Mouse (Mus musculus) embryonic facial prominence, embryonic 12.5 days (tissue): Measurements from ENCODE around the gene Tsnaxip1. TPM values are rescaled to one million over a fixed set of nuclear protein-coding genes. Genes with fewer than 3 reads are reported as not detected.
A peak's percentile ranks its signal among the peaks of the same experiment; 100 is the strongest.
"Not testable (repeated sequence)": the region's sequence is repeated elsewhere in the genome, so short reads cannot be mapped to it uniquely, and the experiment has no call there.

Source experiments
- ATAC-seq: fragments of 200-750 bp; cut with Nextera tagmentation; 2 replicates; pipeline ENCODE4 v1.8.0; 2017; ENCODE audit not compliant: insufficient number of reproducible peaks, insufficient read depth, low FRiP score, low TSS enrichment
- H3K27ac ChIP-seq: fragments of 300-500 bp; sonication (generic); 2 replicates; pipeline ENCODE4 v1.5.1; 2016; ENCODE audit warnings: mild to moderate bottlenecking
- H3K27me3 ChIP-seq: fragments of 300-500 bp; sonication (generic); 2 replicates; pipeline ENCODE4 v1.6.1; 2016; ENCODE audit warnings: mild to moderate bottlenecking, moderate library complexity
- H3K36me3 ChIP-seq: fragments of 300-500 bp; sonication (generic); 2 replicates; pipeline ENCODE4 v1.6.1; 2016; ENCODE audit warnings: mild to moderate bottlenecking
- H3K4me1 ChIP-seq: fragments of 300-500 bp; sonication (generic); 2 replicates; pipeline ENCODE4 v1.6.1; 2016
- H3K4me2 ChIP-seq: fragments of 300-500 bp; sonication (generic); replicated peaks from 2 replicates; pipeline ENCODE4 v1.6.1; 2016; ENCODE audit warnings: mild to moderate bottlenecking, moderate library complexity
- H3K4me3 ChIP-seq: fragments of 300-500 bp; sonication (generic); 2 replicates; pipeline ENCODE4 v1.5.1; 2016; ENCODE audit warnings: mild to moderate bottlenecking
- H3K9ac ChIP-seq: fragments of 300-500 bp; sonication (generic); 2 replicates; pipeline ENCODE4 v1.6.1; 2016; ENCODE audit warnings: mild to moderate bottlenecking, moderate library complexity
- H3K9me3 ChIP-seq: fragments of 300-500 bp; sonication (generic); 2 replicates; pipeline ENCODE4 v1.6.1; 2016; ENCODE audit warnings: mild to moderate bottlenecking, moderate library complexity
- WGBS: fragments of 180-500 bp; shearing (Covaris S2); methylation state at CpG from one replicate; pipeline ENCODE4 v1.1.7; 2016; 5-methylcytosine and 5-hydroxymethylcytosine counted together
- polyA plus RNA-seq: library from polyadenylated mRNA; unstranded; fragments of >200 nt; fragmentation: Nextera tagmentation; extraction: Ambion mirVana; gene quantifications from 2 replicates; pipeline ENCODE4 v1.2.1, GENCODE M21; 2016

The Tsnaxip1 gene
- polyA plus RNA-seq, 1 experiment from 2014 or later: 0.43 TPM

- Histone ChIP-seq H3K4me3 (no peak overlapping the region), H3K27ac (no peak overlapping the region), H3K27me3 (no peaks in the 10 kb centered on the region), H3K36me3 (peaks cover 63% of the 10 kb centered on the region), H3K4me1 (peaks cover 3% of the 10 kb centered on the region), H3K9me3 (no peaks in the 10 kb centered on the region), H3K4me2 (no peak overlapping the region), H3K9ac (no peak overlapping the region)
- WGBS: 93% methylated on average over 1 of the region's 1 CpGs
- ATAC-seq: no peak
Observed at GRCm38 (mm10) chr8:105820925-105821324, 6.6 kb upstream of the Tsnaxip1 start.

GRCm38 (mm10) chr8:105825506-105825905 lies 2.0 kb upstream of the Tsnaxip1 start:
- no peak overlapping the region for H3K27ac ChIP-seq
- H3K36me3 ChIP-seq: peaks cover 45% of the 10 kb centered on the region
- peak overlapping the region; percentile 91 for H3K9ac ChIP-seq
- peaks cover 12% of the 10 kb centered on the region for H3K4me1 ChIP-seq
- H3K27me3 ChIP-seq: no peaks in the 10 kb centered on the region
- no peaks in the 10 kb centered on the region for H3K9me3 ChIP-seq
- peak overlapping the region; percentile 91 for H3K4me3 ChIP-seq
- peak overlapping the region; percentile 88 for H3K4me2 ChIP-seq
- WGBS: 85% methylated on average over 4 of the region's 4 CpGs
- ATAC-seq: no peak

GRCm38 (mm10) chr8:105826379-105826778 lies 1.2 kb upstream of the Tsnaxip1 start:
- ATAC-seq: no peak
- H3K27ac ChIP-seq: peak overlapping the region; percentile 61; the same call in 1 of the 2 replicates
- peaks cover 36% of the 10 kb centered on the region for H3K36me3 ChIP-seq
- H3K27me3 ChIP-seq: no peaks in the 10 kb centered on the region
- peaks cover 12% of the 10 kb centered on the region for H3K4me1 ChIP-seq
- H3K9me3 ChIP-seq: no peaks in the 10 kb centered on the region
- peak overlapping the region; percentile 91 for H3K9ac ChIP-seq
- H3K4me2 ChIP-seq: peak overlapping the region; percentile 88
- H3K4me3 ChIP-seq: peak overlapping the region; percentile 91
- 6% methylated on average over 4 of the region's 4 CpGs for WGBS

- H3K9me3 ChIP-seq, H3K27me3 ChIP-seq, H3K27ac ChIP-seq, H3K36me3 ChIP-seq, ATAC-seq, H3K9ac ChIP-seq, H3K4me1 ChIP-seq, H3K4me2 ChIP-seq, H3K4me3 ChIP-seq: not testable (repeated sequence)
- WGBS: 80% methylated on average over 2 of the region's 2 CpGs
Observed at GRCm38 (mm10) chr8:105833740-105834139, 6.2 kb downstream of the Tsnaxip1 start.

- Histone ChIP-seq H3K36me3 (no peaks in the 10 kb centered on the region), H3K27ac (no peak overlapping the region), H3K9ac (no peak overlapping the region), H3K27me3 (no peaks in the 10 kb centered on the region), H3K4me1 (no peaks in the 10 kb centered on the region), H3K4me2 (no peak overlapping the region), H3K9me3 (no peaks in the 10 kb centered on the region), H3K4me3 (no peak overlapping the region)
- WGBS: 28% methylated on average over 11 of the region's 11 CpGs
- no peak for ATAC-seq
Observed at GRCm38 (mm10) chr8:105835318-105835717, 7.8 kb downstream of the Tsnaxip1 start.

- H3K27me3 ChIP-seq: no peaks in the 10 kb centered on the region
- no peak overlapping the region for H3K27ac ChIP-seq
- no peaks in the 10 kb centered on the region for H3K9me3 ChIP-seq
- no peak for ATAC-seq
- H3K4me3 ChIP-seq: no peak overlapping the region
- no peak overlapping the region for H3K4me2 ChIP-seq
- WGBS: 80% methylated on average over 6 of the region's 6 CpGs
- peaks cover 9% of the 10 kb centered on the region; the same call in 1 of the 2 replicates for H3K36me3 ChIP-seq
- H3K9ac ChIP-seq: no peak overlapping the region
- H3K4me1 ChIP-seq: no peaks in the 10 kb centered on the region
Observed at GRCm38 (mm10) chr8:105836991-105837390, 9.5 kb downstream of the Tsnaxip1 start.

- Histone ChIP-seq H3K4me3 (no peak overlapping the region), H3K4me2 (no peak overlapping the region), H3K9me3 (no peaks in the 10 kb centered on the region), H3K27ac (no peak overlapping the region), H3K27me3 (no peaks in the 10 kb centered on the region), H3K36me3 (peaks cover 17% of the 10 kb centered on the region), H3K4me1 (no peaks in the 10 kb centered on the region), H3K9ac (no peak overlapping the region)
- ATAC-seq: no peak
- 84% methylated on average over 5 of the region's 5 CpGs for WGBS
Observed at GRCm38 (mm10) chr8:105839209-105839608, 11.7 kb downstream of the Tsnaxip1 start.

- H3K4me2 ChIP-seq: no peak overlapping the region
- H3K4me1 ChIP-seq: peaks cover 7% of the 10 kb centered on the region
- H3K36me3 ChIP-seq: peaks cover 60% of the 10 kb centered on the region
- WGBS: 88% methylated on average over 11 of the region's 11 CpGs
- H3K27ac ChIP-seq: no peak overlapping the region
- no peak overlapping the region for H3K9ac ChIP-seq
- no peak for ATAC-seq
- no peak overlapping the region for H3K4me3 ChIP-seq
- no peaks in the 10 kb centered on the region for H3K9me3 ChIP-seq
- H3K27me3 ChIP-seq: no peaks in the 10 kb centered on the region
Observed at GRCm38 (mm10) chr8:105846678-105847077, 19.1 kb downstream of the Tsnaxip1 start.

GRCm38 (mm10) chr8:105850014-105850413 lies 22.5 kb downstream of the Tsnaxip1 start:
- Histone ChIP-seq H3K36me3 (peaks cover 42% of the 10 kb centered on the region), H3K27ac (no peak overlapping the region), H3K4me1 (peaks cover 7% of the 10 kb centered on the region), H3K9me3 (no peaks in the 10 kb centered on the region), H3K4me2 (peak overlapping the region; percentile 42; the same call in 1 of the 2 replicates), H3K27me3 (no peaks in the 10 kb centered on the region), H3K4me3 (no peak overlapping the region), H3K9ac (no peak overlapping the region)
- 80% methylated on average over 4 of the region's 4 CpGs for WGBS
- ATAC-seq: no peak

GRCm38 (mm10) chr8:105850611-105851010 lies 23.1 kb downstream of the Tsnaxip1 start:
- Histone ChIP-seq H3K4me1 (peaks cover 7% of the 10 kb centered on the region), H3K9me3 (no peaks in the 10 kb centered on the region), H3K9ac (no peak overlapping the region), H3K4me3 (0 out of 2 replicates have a peak overlapping the region, but pooled peaks have one; percentile 9), H3K27me3 (no peaks in the 10 kb centered on the region), H3K4me2 (peak overlapping the region; percentile 42), H3K36me3 (peaks cover 36% of the 10 kb centered on the region), H3K27ac (no peak overlapping the region)
- no peak for ATAC-seq
- WGBS: 75% methylated on average over 7 of the region's 7 CpGs

GRCm38 (mm10) chr8:105851651-105852143 lies 24.2 kb downstream of the Tsnaxip1 start:
- peaks cover 17% of the 10 kb centered on the region for H3K4me1 ChIP-seq
- peak overlapping the region; percentile 78 for H3K27ac ChIP-seq
- H3K9ac ChIP-seq: peak overlapping the region; percentile 80
- H3K9me3 ChIP-seq: no peaks in the 10 kb centered on the region
- no peaks in the 10 kb centered on the region for H3K27me3 ChIP-seq
- under 1% methylated on average over 34 of the region's 34 CpGs for WGBS
- peak overlapping the region; percentile 79 for H3K4me3 ChIP-seq
- H3K36me3 ChIP-seq: peaks cover 26% of the 10 kb centered on the region
- peak; percentile 83 for ATAC-seq
- H3K4me2 ChIP-seq: peak overlapping the region; percentile 68

GRCm38 (mm10) chr8:105852146-105852729 lies 24.7 kb downstream of the Tsnaxip1 start:
- peak overlapping the region; percentile 79; the same call in 1 of the 2 replicates for H3K4me3 ChIP-seq
- no peak for ATAC-seq

More at GRCm38 (mm10) chr8:105852146-105852729, 24.7 kb downstream of the Tsnaxip1 start:
- peaks cover 22% of the 10 kb centered on the region for H3K4me1 ChIP-seq
- peaks cover 20% of the 10 kb centered on the region for H3K36me3 ChIP-seq
- no peaks in the 10 kb centered on the region for H3K27me3 ChIP-seq
- no peak overlapping the region for H3K9ac ChIP-seq
- no peak overlapping the region for H3K27ac ChIP-seq
- H3K9me3 ChIP-seq: no peaks in the 10 kb centered on the region
- 81% methylated on average over 12 of the region's 12 CpGs for WGBS
- 0 out of 2 replicates have a peak overlapping the region, but pooled peaks have one; percentile 1 for H3K4me2 ChIP-seq
